Mouse (Mus musculus): ENCODE results near the gene Rbms3. TPM values are rescaled to one million over a fixed set of nuclear protein-coding genes. Genes with fewer than 3 reads are reported as not detected.

The Rbms3 gene
- total and polyA plus RNA-seq, 3 experiments: not detected

DNA sequence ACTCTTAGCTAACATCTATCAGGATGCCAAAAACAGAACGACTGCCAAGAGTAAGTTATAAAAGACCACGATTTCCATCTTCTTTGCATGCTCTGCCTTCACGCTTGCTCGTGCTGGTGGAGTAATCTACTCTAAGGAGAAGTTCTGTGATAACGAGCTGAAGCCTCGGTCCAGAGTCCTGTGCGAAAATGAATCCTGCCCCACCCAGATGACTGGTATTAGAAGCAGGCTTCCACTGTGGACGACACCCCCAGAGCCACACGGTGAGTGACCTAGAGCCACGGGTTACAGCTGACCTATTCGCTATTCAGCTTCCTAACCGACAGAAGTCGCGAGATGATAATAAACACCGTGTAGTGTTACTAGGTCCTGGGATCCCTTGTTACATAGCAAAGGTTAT is 730.3 kb downstream of the Rbms3 start:
- H3K9me3 ChIP-seq (replicated peaks; ENCODE audit: low read length): peaks cover 67% of the 10 kb centered on the region
- H3K27me3 ChIP-seq (replicated peaks): no peaks in the 10 kb centered on the region
- in situ Hi-C loops (cut with MboI; ENCODE audit: low pct_ligation_motif_present, low pct_unique_long_range_greater_than_20kb, low sequenced_read_pairs) (no loop called here), dilution Hi-C loops (cut with MboI; ENCODE audit: extremely low pct_ligation_motif_present, extremely low pct_unique_long_range_greater_than_20kb, low sequenced_read_pairs) (no loop called here)
- no peaks in the 10 kb centered on the region for H3K36me3 ChIP-seq (replicated peaks in 1 of 2; ENCODE audit: control insufficient read depth in 1 of 2, insufficient read depth in 1 of 2, low read length in 1 of 2)
- no peak overlapping the region for H3K4me2 ChIP-seq (ENCODE audit: insufficient read depth, low read depth, poor library complexity, severe bottlenecking)
- no peak overlapping the region for H3K27ac ChIP-seq (ENCODE audit: insufficient read depth, low read depth)
- no peaks in the 10 kb centered on the region for H3K4me1 ChIP-seq (ENCODE audit: control insufficient read depth in 1 of 2, insufficient read depth in 2 of 2)
- DNase-seq (ENCODE audit: extremely low read depth): no peak
- H3K79me2 ChIP-seq (replicated peaks; ENCODE audit: control insufficient read depth, extremely low read depth, insufficient read depth, poor library complexity, severe bottlenecking): no peaks in the 10 kb centered on the region
- no peak overlapping the region for H3K9ac ChIP-seq (ENCODE audit: insufficient read depth, low read depth)
- no peak overlapping the region for H3K4me3 ChIP-seq (replicated peaks in 1 of 3; ENCODE audit: low read depth in 2 of 3, low read length in 2 of 3, poor library complexity in 1 of 3)
- TF ChIP-seq NRF1 (IDR thresholded peaks at IDR 0.05; ENCODE audit: low read depth, low read length): no peak
- no peak for TF ChIP-seq JUND (conservative IDR thresholded peaks at IDR 0.05; ENCODE audit: low read depth, low read length)
- TF ChIP-seq USF2 (conservative IDR thresholded peaks at IDR 0.05; ENCODE audit: low read depth, low read length): no peak
- no peak for TF ChIP-seq RCOR1 (conservative IDR thresholded peaks at IDR 0.05; ENCODE audit: low read depth, low read length)
- TF ChIP-seq MXI1 (IDR thresholded peaks at IDR 0.05; ENCODE audit: low read depth, low read length): no peak
- no peak for TF ChIP-seq TCF12 (IDR thresholded peaks at IDR 0.05; ENCODE audit: low read depth, low read length)
- TF ChIP-seq NELFE (IDR thresholded peaks at IDR 0.05; ENCODE audit: low read depth, low read length): no peak
- TF ChIP-seq SMC3 (IDR thresholded peaks at IDR 0.05; ENCODE audit: low read depth, low read length): no peak
- TF ChIP-seq SIN3A (IDR thresholded peaks at IDR 0.05; ENCODE audit: low read length): no peak
- no peak for TF ChIP-seq IRF4 (IDR thresholded peaks at IDR 0.05; ENCODE audit: low read depth, low read length)
- no peak for TF ChIP-seq EP300 (IDR thresholded peaks at IDR 0.05; ENCODE audit: low read length)
- TF ChIP-seq E2F4 (IDR thresholded peaks at IDR 0.05; ENCODE audit: insufficient replicate concordance, low read depth, low read length): no peak
- TF ChIP-seq CTCF (conservative IDR thresholded peaks at IDR 0.05 in 1 of 2, IDR thresholded peaks at IDR 0.05 in 1 of 2; ENCODE audit: low read depth in 2 of 2, low read length in 2 of 2): no peak
- TF ChIP-seq UBTF (IDR thresholded peaks at IDR 0.05; ENCODE audit: low read depth, low read length): no peak
- no peak for TF ChIP-seq TBP (conservative IDR thresholded peaks at IDR 0.05; ENCODE audit: low read depth, low read length)
- TF ChIP-seq ZKSCAN1 (IDR thresholded peaks at IDR 0.05; ENCODE audit: borderline replicate concordance, low read depth, low read length): no peak
- no peak for TF ChIP-seq CHD2 (IDR thresholded peaks at IDR 0.05; ENCODE audit: low read length)
- no peak for TF ChIP-seq MAX (IDR thresholded peaks at IDR 0.05; ENCODE audit: low read length)

DNA sequence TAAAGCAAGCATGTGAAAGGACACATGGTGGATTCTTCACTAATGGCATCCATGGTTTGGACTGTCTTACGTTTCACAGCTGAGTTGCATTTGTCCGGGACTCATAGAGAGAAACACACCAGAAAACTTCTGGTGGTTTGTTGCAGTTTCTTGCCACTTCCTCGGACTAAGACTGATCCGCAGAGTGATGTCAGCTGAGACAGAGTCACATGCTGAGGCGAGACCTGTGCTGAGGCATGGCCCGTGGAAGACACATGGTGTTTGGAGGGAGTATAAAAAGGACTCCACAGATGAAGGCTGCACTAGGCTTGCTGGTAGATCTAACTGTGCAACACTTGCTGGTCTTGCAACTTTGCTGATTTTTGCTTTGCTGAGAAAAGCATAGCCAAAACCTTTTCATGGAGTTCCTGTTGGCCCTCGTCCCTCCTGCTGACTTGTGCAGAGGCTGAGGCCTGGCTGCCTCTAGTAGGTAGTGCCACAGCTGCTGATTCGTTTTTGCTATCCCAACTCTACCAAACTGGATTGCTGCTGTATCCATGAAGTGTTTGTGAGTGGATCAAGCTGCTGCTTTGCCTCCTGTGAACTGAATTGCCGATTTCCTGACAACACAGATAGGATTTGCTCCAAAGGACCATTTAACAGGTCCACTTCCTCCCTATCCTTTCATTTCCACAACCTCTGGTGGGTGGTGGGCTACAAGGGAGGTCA is 742.6 kb downstream of the Rbms3 start:
- TF ChIP-seq PAX5 (IDR thresholded peaks at IDR 0.05; ENCODE audit: low read length) (no peak), JUN (IDR thresholded peaks at IDR 0.05; ENCODE audit: insufficient read depth, low read depth, low read length) (no peak), CTCF (conservative IDR thresholded peaks at IDR 0.05 in 1 of 2, IDR thresholded peaks at IDR 0.05 in 1 of 2; ENCODE audit: low read depth in 2 of 2, low read length in 2 of 2) (no peak), JUND (conservative IDR thresholded peaks at IDR 0.05; ENCODE audit: low read depth, low read length) (no peak), SIN3A (IDR thresholded peaks at IDR 0.05; ENCODE audit: low read length) (no peak), NRF1 (IDR thresholded peaks at IDR 0.05; ENCODE audit: low read depth, low read length) (no peak)
- dilution Hi-C loops (cut with MboI; ENCODE audit: extremely low pct_ligation_motif_present, extremely low pct_unique_long_range_greater_than_20kb, low sequenced_read_pairs): no loop called here
- no peak overlapping the region for H3K27ac ChIP-seq (ENCODE audit: insufficient read depth, low read depth)
- H3K36me3 ChIP-seq (replicated peaks in 1 of 2; ENCODE audit: control insufficient read depth in 1 of 2, insufficient read depth in 1 of 2, low read length in 1 of 2): no peaks in the 10 kb centered on the region
- DNase-seq (ENCODE audit: extremely low read depth): no peak
- H3K79me2 ChIP-seq (replicated peaks; ENCODE audit: control insufficient read depth, extremely low read depth, insufficient read depth, poor library complexity, severe bottlenecking): no peaks in the 10 kb centered on the region
- no peak overlapping the region for H3K4me2 ChIP-seq (ENCODE audit: insufficient read depth, low read depth, poor library complexity, severe bottlenecking)
- H3K9ac ChIP-seq (ENCODE audit: insufficient read depth, low read depth): no peak overlapping the region
- in situ Hi-C loops (cut with MboI; ENCODE audit: low pct_ligation_motif_present, low pct_unique_long_range_greater_than_20kb, low sequenced_read_pairs): no loop called here
- H3K4me1 ChIP-seq (ENCODE audit: control insufficient read depth in 1 of 2, insufficient read depth in 2 of 2): no peaks in the 10 kb centered on the region
- H3K9me3 ChIP-seq (replicated peaks; ENCODE audit: low read length): peaks cover 66% of the 10 kb centered on the region
- no peak overlapping the region for H3K4me3 ChIP-seq (replicated peaks in 1 of 3; ENCODE audit: low read depth in 2 of 3, low read length in 2 of 3, poor library complexity in 1 of 3)
- H3K27me3 ChIP-seq (replicated peaks): no peaks in the 10 kb centered on the region
